Mouse (Mus musculus): ENCODE data around the gene Gm20683.
"Not testable (repeated sequence)": the region's sequence is repeated elsewhere in the genome, so short reads cannot be mapped to it uniquely, and the experiment has no call there.

The Gm20683 gene

GRCm38 (mm10) chr17:25874148-25874720 lies 32.7 kb upstream of the Gm20683 start:
- no peak for DNase-seq (ENCODE audit: low spot score in 2 of 2)

DNA sequence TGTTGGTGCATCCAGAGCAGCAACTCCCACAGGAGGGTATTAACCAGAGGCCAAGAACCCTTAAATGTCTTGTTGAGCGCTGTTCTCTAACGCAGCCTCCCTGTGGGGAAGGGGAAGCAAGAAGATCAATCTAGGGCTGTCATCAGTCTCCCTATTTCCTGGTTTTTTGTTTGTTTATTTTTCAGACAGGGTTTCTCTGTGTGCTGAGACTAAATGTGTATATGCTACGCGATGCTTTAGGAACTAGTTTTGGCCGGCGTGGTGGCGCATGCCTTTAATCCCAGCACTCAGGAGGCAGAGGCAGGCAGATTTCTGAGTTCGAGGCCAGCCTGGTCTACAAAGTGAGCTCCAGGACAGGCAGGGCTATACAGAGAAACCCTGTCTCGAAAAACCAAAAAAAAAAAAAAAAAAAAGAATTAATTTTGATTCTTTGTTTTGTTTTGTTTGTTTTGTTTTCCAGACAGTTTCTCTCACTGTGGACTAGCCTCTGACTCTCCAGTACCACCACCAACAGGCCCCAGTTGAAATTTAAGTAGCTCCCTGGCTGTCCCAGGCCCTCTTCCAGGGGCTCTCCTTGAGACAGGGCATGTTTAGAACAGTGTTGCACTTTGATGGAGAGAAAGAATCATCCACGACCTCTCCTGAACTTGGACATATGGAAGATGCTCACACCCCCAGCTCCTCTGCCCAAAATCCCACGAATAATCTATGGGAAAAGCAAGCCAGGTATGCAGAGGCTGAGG lies 32.0 kb upstream of the Gm20683 start:
- no peak for DNase-seq (ENCODE audit: low spot score in 2 of 2)

DNA sequence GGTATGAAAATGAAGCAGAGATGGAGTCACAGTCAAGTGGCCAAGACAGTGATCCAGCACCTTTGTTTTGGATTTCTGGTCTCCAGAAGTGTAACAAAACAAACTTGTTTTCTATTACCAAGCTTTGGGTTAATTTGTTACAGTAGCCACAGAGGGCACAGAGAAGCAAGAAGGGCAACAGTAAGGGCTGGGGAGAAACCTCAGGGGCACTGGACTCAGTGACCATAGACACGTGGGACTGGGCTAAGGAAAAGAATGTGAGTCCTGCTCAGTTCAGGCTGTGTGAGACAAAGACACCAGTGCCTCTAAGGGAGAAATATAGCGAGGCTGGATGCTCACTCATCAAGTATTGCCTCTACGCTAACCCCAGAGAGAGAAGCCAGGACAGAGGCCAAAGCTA lies 31.1 kb upstream of the Gm20683 start:
- DNase-seq (ENCODE audit: low spot score in 2 of 2): no peak

- DNase-seq (ENCODE audit: low spot score in 2 of 2): not testable (repeated sequence)
Measured at GRCm38 (mm10) chr17:25871566-25871965, 30.0 kb upstream of the Gm20683 start.

GRCm38 (mm10) chr17:25869954-25870353 lies 28.4 kb upstream of the Gm20683 start:
- DNase-seq (ENCODE audit: low spot score in 2 of 2): no peak

DNA sequence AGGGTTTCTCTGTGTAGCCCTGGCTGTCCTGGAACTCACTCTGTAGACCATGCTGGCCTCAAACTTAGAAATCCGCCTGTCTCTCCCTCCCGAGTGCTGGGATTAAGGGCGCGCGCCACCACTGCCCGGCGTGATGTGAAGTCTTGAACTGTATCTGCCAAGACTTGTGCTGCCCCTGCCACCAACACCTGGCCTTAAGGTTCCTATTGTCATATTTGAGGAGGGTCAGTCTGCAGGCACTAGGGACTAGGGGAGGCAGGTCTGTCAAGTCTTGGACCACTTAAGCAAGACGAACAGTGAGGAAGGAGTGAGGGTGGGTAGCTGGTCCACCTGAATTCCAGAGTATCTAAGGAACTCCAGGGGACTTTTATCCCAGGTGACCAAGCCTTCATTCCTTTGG lies 27.9 kb upstream of the Gm20683 start:
- no peak for DNase-seq (ENCODE audit: low spot score in 2 of 2)

GRCm38 (mm10) chr17:25868601-25869191 lies 27.1 kb upstream of the Gm20683 start, which contains the start of gene Mcrip2:
Gene Mcrip2, minus strand, starts transcription at chr17:25868764.
- peak; percentile 84 to 89 for DNase-seq (ENCODE audit: low spot score in 2 of 2)

DNA sequence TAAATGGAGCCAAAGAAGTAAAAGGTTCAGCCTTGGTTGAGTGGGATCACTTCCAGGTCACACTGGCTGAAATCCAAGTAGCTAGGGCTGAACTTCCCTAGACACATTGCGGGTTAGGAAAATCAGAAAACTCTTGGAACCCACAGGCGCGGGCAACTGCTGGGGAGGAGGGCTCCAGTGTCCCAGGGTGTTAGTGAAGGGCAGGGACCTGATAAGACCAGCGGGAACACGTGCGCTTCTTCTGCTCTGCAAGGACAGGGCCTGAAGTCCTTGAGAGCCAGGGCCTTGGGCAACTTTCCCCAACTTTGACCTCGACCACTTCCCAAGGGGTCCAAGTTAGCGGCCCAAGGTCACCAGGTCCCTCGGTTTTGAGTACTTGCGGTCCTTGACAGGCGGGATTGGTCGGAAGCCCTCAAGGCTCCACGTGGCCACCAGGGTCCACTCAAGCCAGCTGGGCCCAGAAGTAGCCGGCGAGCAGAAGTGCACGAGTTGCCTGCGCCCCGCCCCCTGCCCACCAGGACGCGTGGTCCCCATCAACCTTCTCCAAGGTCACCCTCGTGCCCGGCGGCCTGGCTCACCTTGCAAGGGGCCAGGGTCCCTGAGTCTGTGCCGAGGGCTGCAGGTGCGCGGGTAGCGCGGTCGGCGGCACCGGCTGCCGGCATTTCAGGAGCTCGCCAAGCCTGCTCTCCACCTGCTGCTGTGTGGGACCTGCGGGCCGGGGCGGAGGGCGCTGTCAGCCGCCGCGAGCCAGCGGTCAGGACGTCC lies 26.5 kb upstream of the Gm20683 start:
- peak; percentile 66 to 69 for DNase-seq (ENCODE audit: low spot score in 2 of 2)

- no peak for DNase-seq (ENCODE audit: low spot score in 2 of 2)
Measured at GRCm38 (mm10) chr17:25867509-25867835, 25.9 kb upstream of the Gm20683 start.

- DNase-seq (ENCODE audit: low spot score in 2 of 2): peak in 1 of 2 experiments; percentile 53
Measured at GRCm38 (mm10) chr17:25866172-25866571, 24.6 kb upstream of the Gm20683 start.

- DNase-seq (ENCODE audit: low spot score in 2 of 2): no peak
Measured at GRCm38 (mm10) chr17:25865288-25865687, 23.7 kb upstream of the Gm20683 start.

GRCm38 (mm10) chr17:25864311-25864710 lies 22.7 kb upstream of the Gm20683 start:
- DNase-seq (ENCODE audit: low spot score in 2 of 2): no peak

GRCm38 (mm10) chr17:25863681-25864080 lies 22.1 kb upstream of the Gm20683 start:
- DNase-seq (ENCODE audit: low spot score in 2 of 2): no peak

DNA sequence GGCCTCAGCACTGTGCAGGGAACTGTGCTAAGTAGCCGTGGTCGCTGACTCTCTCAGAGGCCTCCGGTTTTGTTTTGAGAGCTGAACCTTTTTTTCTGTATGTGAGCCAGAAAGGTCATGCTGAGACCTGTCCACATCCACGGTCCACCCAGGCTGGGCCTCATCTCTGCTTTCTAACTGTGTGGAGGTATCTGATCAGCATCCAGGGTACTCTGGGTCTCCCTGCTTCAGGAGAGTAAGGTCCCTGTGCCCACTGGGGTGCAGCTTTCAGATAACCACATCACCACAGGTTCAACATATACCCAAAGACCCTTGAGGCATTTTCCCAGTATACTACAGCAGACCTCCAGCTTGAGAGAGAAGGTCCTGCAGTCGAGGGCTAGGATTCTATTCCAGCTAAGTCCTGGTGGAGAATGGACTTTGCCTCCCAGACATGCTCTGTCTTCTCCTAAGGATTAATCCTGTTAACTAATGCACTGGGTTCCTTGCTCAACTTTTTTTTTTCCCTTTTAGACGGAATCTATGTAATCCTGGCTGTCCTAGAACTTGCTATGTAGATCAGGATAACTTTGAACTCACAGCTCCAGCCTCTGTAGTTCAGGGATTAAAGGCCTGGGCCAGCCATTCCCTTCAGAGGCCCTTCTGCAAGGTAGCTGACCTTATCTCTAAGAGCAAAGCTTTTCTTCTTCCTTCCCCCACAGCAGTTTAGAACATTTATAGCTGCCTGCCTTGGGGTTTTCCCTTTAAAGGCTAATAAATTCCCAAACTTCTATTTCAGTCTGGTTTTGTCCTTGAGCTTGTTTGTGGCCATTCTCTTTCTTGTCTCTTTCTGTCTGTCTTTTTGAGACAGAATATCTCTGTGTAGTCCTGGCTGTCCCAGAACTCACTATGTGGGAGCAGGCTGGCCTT lies 20.4 kb upstream of the Gm20683 start:
- peak in 1 of 2 experiments; percentile 50 for DNase-seq (ENCODE audit: low spot score in 2 of 2)

GRCm38 (mm10) chr17:25860832-25861703 lies 19.5 kb upstream of the Gm20683 start, which contains the start of gene Wdr90:
Gene Wdr90, minus strand, starts transcription at chr17:25861501.
- peak; percentile 92 for DNase-seq (ENCODE audit: low spot score in 2 of 2)

DNA sequence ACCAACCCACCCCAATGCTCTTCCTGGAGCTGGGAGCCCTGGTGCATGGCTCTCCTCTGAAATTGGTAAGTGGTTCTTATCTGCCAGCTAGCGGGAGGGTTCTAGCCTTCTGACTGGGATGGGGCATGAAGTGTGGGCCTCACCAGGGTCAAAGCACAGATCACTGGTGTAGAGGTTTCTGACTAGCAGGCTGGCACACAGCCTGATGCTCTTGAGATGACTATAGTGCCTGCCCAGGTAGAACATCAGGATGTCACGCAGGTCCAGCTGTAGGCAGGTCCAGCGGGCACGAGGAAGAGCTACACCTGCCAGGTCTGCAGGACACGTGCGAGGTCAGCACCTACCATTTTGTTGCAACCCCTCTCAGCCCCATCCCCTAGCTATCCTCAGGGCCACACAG lies 18.7 kb upstream of the Gm20683 start:
- DNase-seq (ENCODE audit: low spot score in 2 of 2): no peak

GRCm38 (mm10) chr17:25844396-25844901 lies 2.9 kb upstream of the Gm20683 start, which contains the start of gene Rhot2:
Gene Rhot2, minus strand, starts transcription at chr17:25844851.
- DNase-seq (ENCODE audit: low spot score in 2 of 2): peak; percentile 94

GRCm38 (mm10) chr17:25843636-25844395 lies 2.3 kb upstream of the Gm20683 start:
- no peak for DNase-seq (ENCODE audit: low spot score in 2 of 2)

GRCm38 (mm10) chr17:25843122-25843521 lies 1.6 kb upstream of the Gm20683 start:
- DNase-seq (ENCODE audit: low spot score in 2 of 2): no peak

Data from heart, adult 9 months (tissue).